Mouse (Mus musculus) MEL (cell line): ENCODE results near the gene Gm9833. TPM values are rescaled to one million over a fixed set of nuclear protein-coding genes. Genes with fewer than 3 reads are reported as not detected.

Experiments used
- DNase-seq: peaks from one replicate; pipeline ENCODE4 v3.0.0; 2011; ENCODE audit warnings: low read depth, low spot score
- H3K27ac ChIP-seq: 2 replicates; pipeline ENCODE4 v1.5.1; 2012; ENCODE audit warnings: low read depth, mild to moderate bottlenecking, control low read depth, low read length, moderate library complexity; ENCODE audit not compliant: control insufficient read depth
- H3K27me3 ChIP-seq, 2 experiments: fragments of 150-350 bp in 1 of 2; sonication (generic) in 1 of 2; 2 replicates each; pipeline ENCODE4 v1.6.1; 2012; ENCODE audit warnings: low read length in 2 of 2, mild to moderate bottlenecking in 2 of 2, improper control_type of control experiment in 1 of 2, moderate library complexity in 1 of 2; ENCODE audit not compliant: insufficient read depth in 2 of 2, control insufficient read depth in 1 of 2
- H3K36me3 ChIP-seq, 2 experiments: 2 replicates each; pipeline ENCODE4 v1.6.1; 2012 to 2014; ENCODE audit warnings: low read length in 2 of 2, improper control_type of control experiment in 1 of 2, inconsistent platforms in 1 of 2, mild to moderate bottlenecking in 1 of 2; ENCODE audit not compliant: insufficient read depth in 2 of 2, control insufficient read depth in 1 of 2
- H3K4me1 ChIP-seq, 2 experiments: fragments of 150-350 bp in 1 of 2; sonication (generic) in 1 of 2; 2 replicates each; pipeline ENCODE4 v1.6.1; 2012; ENCODE audit warnings: low read length in 2 of 2, improper control_type of control experiment in 1 of 2, mild to moderate bottlenecking in 1 of 2; ENCODE audit not compliant: insufficient read depth in 2 of 2, control insufficient read depth in 1 of 2
- H3K4me3 ChIP-seq, 2 experiments: fragments of 150-350 bp in 1 of 2; sonication (generic) in 1 of 2; 2 replicates each; pipeline ENCODE4 v1.5.1; 2012; ENCODE audit warnings: low read depth in 2 of 2, low read length in 2 of 2, mild to moderate bottlenecking in 2 of 2, moderate library complexity in 2 of 2, control low read depth in 1 of 2, improper control_type of control experiment in 1 of 2; ENCODE audit not compliant: control insufficient read depth in 1 of 2, insufficient read depth in 1 of 2
- H3K79me2 ChIP-seq: 2 replicates; pipeline ENCODE4 v1.6.1; 2012; ENCODE audit warnings: mild to moderate bottlenecking, low read length, moderate library complexity; ENCODE audit not compliant: control insufficient read depth, poor library complexity, insufficient read depth
- H3K9ac ChIP-seq: 2 replicates; pipeline ENCODE4 v1.6.1; 2012; ENCODE audit warnings: low read depth, mild to moderate bottlenecking, control low read depth, low read length, moderate library complexity; ENCODE audit not compliant: control insufficient read depth, poor library complexity, severe bottlenecking
- H3K9me3 ChIP-seq: fragments of 150-350 bp; sonication (generic); replicated peaks from 2 replicates; pipeline ENCODE4 v1.6.1; 2012; ENCODE audit warnings: mild to moderate bottlenecking, low read length, improper control_type of control experiment, moderate library complexity; ENCODE audit not compliant: insufficient read depth
- CHD2 ChIP-seq: IDR thresholded peaks from 2 replicates; pipeline ENCODE4 v1.6.1; 2011; ENCODE audit warnings: low read length, improper control_type of control experiment
- CTCF ChIP-seq, 3 experiments: IDR thresholded peaks in 2 of 3; conservative IDR thresholded peaks in 1 of 3; 2 replicates each; pipeline ENCODE4 v1.5.1; 2011 to 2012; ENCODE audit warnings: low read length in 3 of 3, low read depth in 2 of 3, mild to moderate bottlenecking in 2 of 3, improper control_type of control experiment in 1 of 3, inconsistent platforms in 1 of 3, mixed read lengths in 1 of 3, moderate library complexity in 1 of 3; ENCODE audit not compliant: control insufficient read depth in 1 of 3, insufficient read depth in 1 of 3, poor library complexity in 1 of 3, severe bottlenecking in 1 of 3
- ELF1 ChIP-seq: IDR thresholded peaks from 2 replicates; pipeline ENCODE4 v1.6.1; 2014; ENCODE audit warnings: low read depth, mild to moderate bottlenecking, inconsistent platforms, low read length, improper control_type of control experiment, moderate library complexity
- GABPA ChIP-seq: IDR thresholded peaks from 2 replicates; pipeline ENCODE4 v1.6.1; 2012; ENCODE audit warnings: low read depth, mild to moderate bottlenecking, inconsistent platforms, low read length, improper control_type of control experiment, moderate library complexity
- GATA1 ChIP-seq: IDR thresholded peaks from 2 replicates; pipeline ENCODE4 v1.6.1; 2011; ENCODE audit warnings: low read depth, low read length, improper control_type of control experiment
- KAT2A ChIP-seq: conservative IDR thresholded peaks from 2 replicates; pipeline ENCODE4 v1.6.1; 2012; ENCODE audit warnings: low read depth, low read length, improper control_type of control experiment, inconsistent platforms
- MAZ ChIP-seq: IDR thresholded peaks from 2 replicates; pipeline ENCODE4 v1.6.1; 2012; ENCODE audit warnings: low read depth, mild to moderate bottlenecking, inconsistent platforms, low read length, improper control_type of control experiment
- MYC ChIP-seq: IDR thresholded peaks from 2 replicates; pipeline ENCODE4 v1.6.1; 2011; ENCODE audit warnings: low read depth, mild to moderate bottlenecking, low read length, improper control_type of control experiment, moderate library complexity
- NELFE ChIP-seq: IDR thresholded peaks from 2 replicates; pipeline ENCODE4 v1.6.1; 2011; ENCODE audit warnings: low read depth, low read length, improper control_type of control experiment
- POLR2A ChIP-seq, 2 experiments: IDR thresholded peaks; 2 replicates each; pipeline ENCODE4 v1.6.1; 2011 to 2012; ENCODE audit warnings: low read length in 2 of 2, mild to moderate bottlenecking in 2 of 2, control low read depth in 1 of 2, improper control_type of control experiment in 1 of 2, low read depth in 1 of 2, moderate library complexity in 1 of 2; ENCODE audit not compliant: control insufficient read depth in 1 of 2, insufficient read depth in 1 of 2, poor library complexity in 1 of 2
- POLR2AphosphoS5 ChIP-seq: IDR thresholded peaks from 2 replicates; pipeline ENCODE4 v1.6.1; 2012; ENCODE audit warnings: low read depth, borderline replicate concordance, mild to moderate bottlenecking, inconsistent platforms, low read length, moderate library complexity, mixed read lengths
- RAD21 ChIP-seq: IDR thresholded peaks from 2 replicates; pipeline ENCODE4 v1.6.1; 2011; ENCODE audit warnings: mild to moderate bottlenecking, low read depth, low read length, improper control_type of control experiment
- TAL1 ChIP-seq: IDR thresholded peaks from 2 replicates; pipeline ENCODE4 v1.6.1; 2012; ENCODE audit warnings: mild to moderate bottlenecking, inconsistent platforms, low read length, moderate library complexity, mixed read lengths
- TCF12 ChIP-seq: IDR thresholded peaks from 2 replicates; pipeline ENCODE4 v1.6.1; 2014; ENCODE audit warnings: low read depth, mild to moderate bottlenecking, inconsistent platforms, low read length, improper control_type of control experiment, moderate library complexity
- USF1 ChIP-seq: IDR thresholded peaks from 2 replicates; pipeline ENCODE4 v1.6.1; 2014; ENCODE audit warnings: low read depth, mild to moderate bottlenecking, inconsistent platforms, low read length, improper control_type of control experiment, moderate library complexity
- USF2 ChIP-seq, 2 experiments: IDR thresholded peaks; 2 replicates each; pipeline ENCODE4 v1.6.1; 2011 to 2012; ENCODE audit warnings: improper control_type of control experiment in 2 of 2, low read length in 2 of 2, borderline replicate concordance in 1 of 2, inconsistent platforms in 1 of 2, low read depth in 1 of 2, mild to moderate bottlenecking in 1 of 2; ENCODE audit not compliant: insufficient read depth in 1 of 2
- ZKSCAN1 ChIP-seq: IDR thresholded peaks from 2 replicates; pipeline ENCODE4 v1.6.1; 2012; ENCODE audit warnings: low read depth, mild to moderate bottlenecking, inconsistent platforms, low read length, improper control_type of control experiment, moderate library complexity
- ZNF384 ChIP-seq: IDR thresholded peaks from 2 replicates; pipeline ENCODE4 v1.6.1; 2012; ENCODE audit warnings: low read depth, mild to moderate bottlenecking, inconsistent platforms, low read length, improper control_type of control experiment
- polyA plus RNA-seq, 2 experiments: library from polyadenylated mRNA; stranded (reverse) in 1 of 2; unstranded in 1 of 2; fragments of >175 nt in 1 of 2; fragments of >200 nt in 1 of 2; gene quantifications; 2 replicates each; pipeline versions ENCODE4 v1.2.1 to v1.2.4; 2012; ENCODE audit warnings: low replicate concordance in 2 of 2, low read depth in 1 of 2; ENCODE audit not compliant: insufficient read length in 2 of 2, insufficient read depth in 1 of 2, missing spikeins in 1 of 2
- total RNA-seq: library from RNA; depleted of rRNA; stranded (reverse); fragments of 300-350 nt; gene quantifications from 2 replicates; pipeline ENCODE4 v1.2.3, GENCODE M21; 2012

Gene Gm9833
- total and polyA plus RNA-seq, 3 experiments, result 3.0 to 6.9 TPM; not detected in 1

DNA sequence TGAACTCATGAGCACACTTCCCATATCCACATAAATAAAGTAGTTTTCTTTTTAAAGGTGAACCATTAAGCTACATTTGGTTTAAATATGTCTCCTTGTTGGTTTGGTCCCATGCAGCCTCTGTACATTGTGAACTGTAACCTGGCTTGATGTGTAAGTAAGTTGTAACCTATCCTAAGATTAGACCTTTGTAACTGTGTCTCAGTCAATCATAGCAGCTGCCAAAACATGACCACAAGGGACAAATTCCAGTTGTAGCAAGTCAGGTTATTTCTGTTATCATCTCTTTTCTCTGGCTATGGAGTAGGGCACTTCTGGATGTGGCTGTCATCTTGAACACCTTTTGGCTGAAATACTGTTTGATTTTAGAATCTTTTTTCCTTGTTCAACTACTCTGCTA is 12.1 kb upstream of the Gm9833 start:
- Histone ChIP-seq H3K9ac (no peak overlapping the region), H3K4me1 (no peaks in the 10 kb centered on the region), H3K79me2 (no peaks in the 10 kb centered on the region), H3K9me3 (no peaks in the 10 kb centered on the region), H3K36me3 (no peaks in the 10 kb centered on the region), H3K27ac (no peak overlapping the region), H3K27me3 (no peaks in the 10 kb centered on the region), H3K4me3 (no peak overlapping the region)
- TF ChIP-seq MAZ, result no peak
- no peak for TF ChIP-seq USF2 (IDR thresholded peaks at IDR 0.05; ENCODE audit: borderline replicate concordance in 1 of 2, insufficient read depth in 1 of 2, low read depth in 1 of 2, low read length in 2 of 2)
- TF ChIP-seq NELFE, result no peak
- no peak for TF ChIP-seq GATA1
- TF ChIP-seq TAL1, result no peak
- no peak for TF ChIP-seq USF1
- TF ChIP-seq ZKSCAN1, result no peak
- TF ChIP-seq ELF1, result no peak
- TF ChIP-seq ZNF384, result no peak
- TF ChIP-seq GABPA, result no peak
- no peak for DNase-seq

DNA sequence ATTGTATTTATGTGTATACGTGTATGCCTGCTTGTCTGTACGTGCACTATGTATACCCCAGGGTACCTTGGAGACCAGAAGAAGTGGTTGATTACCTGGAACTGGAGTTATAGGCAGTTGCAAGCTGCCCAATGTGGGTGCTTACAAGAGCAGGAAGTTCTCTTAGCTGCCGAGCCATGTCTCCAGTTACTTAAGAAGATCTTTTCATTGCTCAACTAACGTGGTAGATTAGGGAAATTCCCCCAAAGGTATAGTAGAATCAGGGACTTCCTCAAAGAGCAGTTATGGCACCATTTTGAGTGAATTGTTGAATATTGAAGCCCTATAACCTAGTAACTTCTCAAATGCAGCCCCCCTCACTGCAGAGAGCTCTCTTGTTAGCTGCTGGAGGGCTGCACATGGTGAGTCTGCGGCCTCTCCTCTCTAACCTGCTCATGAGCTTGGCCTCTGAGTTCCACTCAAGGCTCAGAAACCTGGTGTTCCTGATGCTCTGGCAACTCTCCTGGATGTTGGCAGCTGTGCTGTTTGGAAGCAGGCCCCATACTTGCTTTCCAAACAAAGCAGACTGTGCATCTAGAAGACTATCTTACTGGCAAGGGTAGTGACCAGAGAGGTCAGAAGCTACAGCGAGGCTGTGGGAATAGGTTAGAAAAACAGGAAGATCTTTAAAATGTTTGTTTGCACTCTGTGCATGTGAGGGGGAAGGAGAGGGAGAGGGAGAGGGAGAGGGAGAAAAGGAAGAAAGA is 10.6 kb upstream of the Gm9833 start:
- no peaks in the 10 kb centered on the region for H3K36me3 ChIP-seq
- no peak for DNase-seq
- H3K79me2 ChIP-seq, result no peaks in the 10 kb centered on the region
- no peak overlapping the region for H3K9ac ChIP-seq
- TF ChIP-seq POLR2A (IDR thresholded peaks at IDR 0.05; ENCODE audit: control insufficient read depth in 1 of 2, insufficient read depth in 1 of 2, low read depth in 1 of 2, low read length in 2 of 2, poor library complexity in 1 of 2) (no peak), MYC (no peak), GABPA (no peak), CHD2 (no peak), KAT2A (no peak), TCF12 (no peak), POLR2AphosphoS5 (no peak), RAD21 (no peak), CTCF (IDR thresholded peaks at IDR 0.05 in 2 of 3, conservative IDR thresholded peaks at IDR 0.05 in 1 of 3; ENCODE audit: control insufficient read depth in 1 of 3, insufficient read depth in 1 of 3, low read depth in 2 of 3, low read length in 3 of 3, poor library complexity in 1 of 3, severe bottlenecking in 1 of 3) (no peak), MAZ (no peak)
- TF ChIP-seq, all 39 proteins: peak for 0
- no peaks in the 10 kb centered on the region for H3K9me3 ChIP-seq
- no peak overlapping the region for H3K4me3 ChIP-seq
- H3K27me3 ChIP-seq, result no peaks in the 10 kb centered on the region
- no peaks in the 10 kb centered on the region for H3K4me1 ChIP-seq
- no peak overlapping the region for H3K27ac ChIP-seq
